Mouse (Mus musculus) ES-E14 (cell line): Measurements from ENCODE around the gene Rhox9.

ENCODE experiments used
- CHD2 ChIP-seq: IDR thresholded peaks from 2 replicates; pipeline ENCODE4 v1.6.1; 2014; ENCODE audit warnings: mild to moderate bottlenecking, low read depth, low read length, inconsistent platforms
- HCFC1 ChIP-seq: IDR thresholded peaks from 2 replicates; pipeline ENCODE4 v1.6.1; 2012; ENCODE audit warnings: low read length, inconsistent platforms, borderline replicate concordance; ENCODE audit not compliant: insufficient read depth
- MAFK ChIP-seq: IDR thresholded peaks from 2 replicates; pipeline ENCODE4 v1.6.1; 2014; ENCODE audit warnings: mild to moderate bottlenecking, low read depth, low read length, inconsistent platforms; ENCODE audit not compliant: insufficient read depth
- ZC3H11A ChIP-seq: IDR thresholded peaks from 2 replicates; pipeline ENCODE4 v1.6.1; 2012; ENCODE audit warnings: low read depth, mild to moderate bottlenecking, inconsistent platforms, low read length, borderline replicate concordance
- ZNF384 ChIP-seq: IDR thresholded peaks from 2 replicates; pipeline ENCODE4 v1.6.1; 2012; ENCODE audit warnings: low read depth, low read length, inconsistent platforms

DNA sequence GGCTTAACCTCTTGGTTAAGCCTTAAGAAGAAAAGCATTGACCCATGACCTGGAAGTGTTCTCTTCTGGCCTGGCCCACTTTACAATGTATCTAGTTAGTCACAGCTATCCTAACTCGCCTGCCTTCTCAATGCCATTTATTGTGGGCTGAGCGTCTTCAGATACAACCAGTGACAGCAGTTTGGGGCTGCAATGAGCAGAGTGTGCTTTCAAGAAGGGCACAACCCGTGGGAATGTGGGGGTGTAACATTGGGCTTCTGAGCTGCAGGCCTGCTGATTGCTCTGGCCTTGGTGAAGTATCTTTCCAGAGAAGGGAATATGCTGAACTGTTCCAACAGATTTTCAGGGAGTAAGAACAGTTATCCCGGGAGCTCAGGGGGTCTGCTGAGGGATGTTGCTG, 22.7 kb downstream of the Rhox9 start, which contains the start of gene Rhox8:
- TF ChIP-seq MAFK (no peak), CHD2 (no peak), HCFC1 (no peak), ZNF384 (no peak), ZC3H11A (no peak)
